ENCODE assay signal across 16 mouse cellular contexts in genomic region chr11:118927081-118927480, GRCm38 (mm10). TPM values are rescaled to one million over a fixed set of nuclear protein-coding genes. Genes with fewer than 3 reads are reported as not detected.
A peak's percentile ranks its signal among the peaks of the same experiment; 100 is the strongest.
DNase-seq lines count a peak whose midpoint lies in the region; ATAC-seq and TF ChIP-seq lines count a peak whose summit lies in the region.
"Had no signal": no experiment of that assay in that cellular context is flagged by ENCODE, and none has a peak within 500 bp of the region (broad histone marks: within the 10 kb centered on the region; RNA-seq: fewer than 3 reads in every experiment).

No protein-coding gene starts in this region.

- H3K27ac ChIP-seq in kidney, adult 2 months (ENCODE audit: insufficient read depth, low read depth, low read length): no peak overlapping the region
- no peak overlapping the region for H3K27ac ChIP-seq in limb, embryonic 14.5 days (replicated peaks; ENCODE audit: low read depth, low read length)
- H3K27ac ChIP-seq: embryonic facial prominence, embryonic 12.5 days; kidney, embryonic 15.5 days; liver, embryonic 13.5 days had no signal

- H3K4me1 ChIP-seq in kidney, adult 2 months (ENCODE audit: control insufficient read depth, insufficient read depth, low read length): no peaks in the 10 kb centered on the region
- H3K4me1 ChIP-seq in limb, embryonic 14.5 days (ENCODE audit: control insufficient read depth, insufficient read depth, low read length): no peaks in the 10 kb centered on the region
- H3K4me1 ChIP-seq: embryonic facial prominence, embryonic 12.5 days; kidney, embryonic 15.5 days; liver, embryonic 13.5 days had no signal

- ATAC-seq in limb, embryonic 14.5 days (ENCODE audit: low FRiP score, low read depth): no peak
- ATAC-seq: forebrain, embryonic 14.5 days had no signal

- no peaks in the 10 kb centered on the region for H3K27me3 ChIP-seq in kidney, adult 2 months (replicated peaks; ENCODE audit: control insufficient read depth, insufficient read depth, low read length)
- H3K27me3 ChIP-seq in limb, embryonic 14.5 days (ENCODE audit: control insufficient read depth, insufficient read depth, low read length): no peaks in the 10 kb centered on the region
- H3K27me3 ChIP-seq: liver, embryonic 13.5 days had no signal

- no peak overlapping the region for H3K4me2 ChIP-seq in limb, embryonic 14.5 days (replicated peaks; ENCODE audit: low read depth, low read length, severe bottlenecking)
- H3K4me2 ChIP-seq: embryonic facial prominence, embryonic 12.5 days; kidney, embryonic 15.5 days; liver, embryonic 13.5 days had no signal

- 4% methylated on average over 5 of the region's 5 CpGs for WGBS in kidney, adult 2 months
- 15% methylated on average over 5 of the region's 5 CpGs for WGBS in limb, embryonic 14.5 days

- H3K9me3 ChIP-seq in limb, embryonic 14.5 days (ENCODE audit: control insufficient read depth, low read length): no peaks in the 10 kb centered on the region
- H3K9me3 ChIP-seq: embryonic facial prominence, embryonic 12.5 days; kidney, embryonic 15.5 days; liver, embryonic 13.5 days had no signal

- H3K36me3 ChIP-seq in kidney, adult 2 months (ENCODE audit: control insufficient read depth, insufficient read depth, low read length): no peaks in the 10 kb centered on the region
- no peaks in the 10 kb centered on the region for H3K36me3 ChIP-seq in limb, embryonic 14.5 days (ENCODE audit: control insufficient read depth, insufficient read depth, low read length)
- H3K36me3 ChIP-seq: embryonic facial prominence, embryonic 12.5 days; kidney, embryonic 15.5 days; liver, embryonic 13.5 days had no signal

- no peak overlapping the region for H3K9ac ChIP-seq in limb, embryonic 14.5 days (ENCODE audit: low read depth, low read length, severe bottlenecking)
- H3K9ac ChIP-seq: embryonic facial prominence, embryonic 12.5 days; kidney, embryonic 15.5 days; liver, embryonic 13.5 days had no signal

- TF ChIP-seq CTCF in kidney, adult 2 months (conservative IDR thresholded peaks at IDR 0.05; ENCODE audit: insufficient read depth, insufficient read length, low read depth, low read length): no peak

- DNase-seq in adrenal gland, postnatal 14 days: peak; percentile 28
- DNase-seq in adrenal gland, adult 2 months: no peak
- peak; percentile 14 for DNase-seq in kidney, postnatal 14 days
- DNase-seq in kidney, adult 2 months: no peak
- peak; percentile 13 for DNase-seq in adipocyte (ENCODE audit: low spot score)
- DNase-seq in limb, embryonic 14.5 days (ENCODE audit: low spot score): peak; percentile 77
- DNase-seq in right cerebral cortex, postnatal 25 days: no peak
- no peak for DNase-seq in frontal cortex, postnatal 14 days (ENCODE audit: low spot score in 2 of 2)
- DNase-seq: adrenal gland, adult 8-10 months; liver, embryonic 13.5 days; spleen, adult 18-20 months; thymus, adult 18-20 months had no signal

- H3K4me3 ChIP-seq in kidney, adult 2 months (ENCODE audit: insufficient read depth, low read depth, low read length): no peak overlapping the region
- no peak overlapping the region for H3K4me3 ChIP-seq in limb, embryonic 14.5 days (replicated peaks; ENCODE audit: low read length)
- H3K4me3 ChIP-seq: embryonic facial prominence, embryonic 12.5 days; kidney, embryonic 15.5 days; liver, embryonic 13.5 days had no signal

- no peak for TF ChIP-seq POLR2A in kidney, adult 2 months (IDR thresholded peaks at IDR 0.05; ENCODE audit: low read depth, low read length)
- no peak for TF ChIP-seq POLR2A in limb, embryonic 14.5 days (IDR thresholded peaks at IDR 0.05; ENCODE audit: borderline replicate concordance, extremely low read depth, insufficient read depth, insufficient read length)

RNA-seq across cellular contexts. Expression of gene Rbfox3, which starts 15.7 kb away (rescaled TPM):
- 4.6 and 5.0 TPM in 2 replicates for total RNA-seq in adrenal gland, postnatal 14 days (2021)
- total RNA-seq in adrenal gland, adult 2 months (2021): 1 to 10 TPM; 4.2 to 7.8 TPM
- 3.3 TPM in 2 replicates for polyA plus RNA-seq in adrenal gland, adult 2 months (2012; rRNA removed)
- polyA plus RNA-seq in kidney, adult 2 months (2012; rRNA removed): 0.27 TPM in 2 replicates
- 0.26 and 0.43 TPM in 2 replicates for polyA plus RNA-seq in limb, embryonic 14.5 days (2012; rRNA removed)
- 0.26 and 0.44 TPM in 2 replicates for polyA plus RNA-seq in limb, embryonic 14.5 days (2014; fragmentation: Nextera tagmentation; extraction: Ambion mirVana)
- total RNA-seq: megakaryocyte progenitor cell, adult 5-6 weeks had no signal

Comparison
In these comparisons a context has a peak if more than half of its experiments do, and no peak if none do; other contexts are left out.
1. DNase-seq: peak in adrenal gland, postnatal 14 days (single experiment), kidney, postnatal 14 days (single experiment), adipocyte (single experiment) and limb, embryonic 14.5 days (single experiment); none in adrenal gland, adult 2 months (single experiment), kidney, adult 2 months (single experiment), right cerebral cortex, postnatal 25 days (single experiment) and frontal cortex, postnatal 14 days (0 of 2).